Mouse (Mus musculus): ENCODE results near the gene Tifa. TPM values are rescaled to one million over a fixed set of nuclear protein-coding genes. Genes with fewer than 3 reads are reported as not detected.

The Tifa gene
- total and polyA plus RNA-seq, 2 experiments from 2014 or later, result 2.7 to 4.2 TPM

DNA sequence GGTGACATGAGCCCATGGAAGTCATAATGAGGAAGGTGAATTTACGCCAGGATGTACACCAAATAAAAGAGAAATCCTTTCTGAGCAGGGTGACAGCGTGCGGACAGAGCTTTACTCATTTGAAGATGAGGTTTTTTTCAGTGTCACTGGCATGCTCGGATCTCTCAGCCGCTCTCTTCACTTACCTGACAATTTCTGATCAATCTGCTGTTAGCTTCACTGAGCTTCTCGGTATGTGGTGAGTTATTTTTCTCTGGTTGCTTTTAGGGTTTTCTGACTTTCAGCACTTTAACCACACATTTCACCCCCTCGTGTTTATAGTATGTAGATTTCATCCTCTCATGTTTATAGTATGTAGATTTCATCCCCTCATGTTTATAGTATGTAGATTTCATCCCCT is 85.5 kb downstream of the Tifa start:
- no peak overlapping the region for H3K9ac ChIP-seq
- no peak overlapping the region for H3K27ac ChIP-seq (ENCODE audit: low read depth, low read length)
- no peaks in the 10 kb centered on the region for H3K27me3 ChIP-seq (ENCODE audit: insufficient read depth, low read length)
- H3K4me1 ChIP-seq (ENCODE audit: insufficient read depth), result no peaks in the 10 kb centered on the region
- no peak overlapping the region for H3K4me2 ChIP-seq (ENCODE audit: low read depth)
- no peak for DNase-seq
- no peaks in the 10 kb centered on the region for H3K9me3 ChIP-seq (ENCODE audit: low read length)
- 89% methylated on average over 7 of the region's 7 CpGs for WGBS
- no peak overlapping the region for H3K4me3 ChIP-seq (ENCODE audit: low read depth, low read length)
- no peak for ATAC-seq
- no peaks in the 10 kb centered on the region for H3K36me3 ChIP-seq (ENCODE audit: insufficient read depth)
- TF ChIP-seq CTCF (IDR thresholded peaks at IDR 0.05; ENCODE audit: low read depth), result no peak

DNA sequence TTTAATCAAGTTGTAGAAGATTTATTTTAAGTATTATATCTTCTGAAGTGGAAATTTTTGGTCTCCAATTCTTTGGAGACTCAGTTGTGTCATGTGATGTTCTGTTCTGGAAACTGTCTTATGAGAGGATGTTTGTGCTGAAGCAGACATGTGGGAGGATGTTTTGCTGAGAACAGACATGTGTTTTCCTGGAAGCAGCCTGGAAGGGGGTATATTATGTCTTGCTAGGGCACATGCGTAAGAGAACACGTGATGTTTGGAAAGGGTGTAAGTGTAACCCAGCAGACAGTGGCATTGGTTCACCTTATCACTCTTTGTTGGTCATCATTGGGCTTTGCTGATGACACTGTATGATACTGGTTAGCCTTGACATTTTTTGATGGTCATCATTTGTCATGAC is 85.9 kb downstream of the Tifa start:
- Histone ChIP-seq H3K4me2 (ENCODE audit: low read depth) (no peak overlapping the region), H3K9ac (no peak overlapping the region), H3K27ac (ENCODE audit: low read depth, low read length) (no peak overlapping the region), H3K9me3 (ENCODE audit: low read length) (no peaks in the 10 kb centered on the region), H3K27me3 (ENCODE audit: insufficient read depth, low read length) (no peaks in the 10 kb centered on the region), H3K4me3 (ENCODE audit: low read depth, low read length) (no peak overlapping the region), H3K36me3 (ENCODE audit: insufficient read depth) (no peaks in the 10 kb centered on the region), H3K4me1 (ENCODE audit: insufficient read depth) (no peaks in the 10 kb centered on the region)
- ATAC-seq (no peak), DNase-seq (no peak)
- TF ChIP-seq CTCF (IDR thresholded peaks at IDR 0.05; ENCODE audit: low read depth), result no peak
- WGBS, result 88% methylated on average over 2 of the region's 2 CpGs

DNA sequence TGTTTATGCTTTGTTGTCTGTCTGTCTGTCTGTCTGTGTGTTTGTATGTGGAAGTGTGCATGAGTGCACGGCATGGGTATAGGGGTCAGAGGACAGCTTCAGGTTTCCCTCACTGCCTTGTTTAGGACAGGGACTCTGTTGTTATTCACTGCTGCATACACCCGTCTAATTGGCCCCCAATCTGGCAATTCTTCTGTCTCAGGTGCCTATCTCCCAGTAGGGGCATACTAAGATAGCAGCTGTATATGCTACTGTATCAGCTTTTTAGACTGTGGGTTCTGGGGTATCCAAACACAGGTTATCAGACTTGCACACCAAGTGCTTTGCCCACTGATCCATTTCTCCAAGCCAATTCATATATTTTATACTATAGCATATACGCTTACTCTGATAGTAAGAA is 90.4 kb downstream of the Tifa start:
- 86% methylated on average over 3 of the region's 3 CpGs for WGBS
- ATAC-seq, result no peak
- H3K4me3 ChIP-seq (ENCODE audit: low read depth, low read length), result no peak overlapping the region

DNA sequence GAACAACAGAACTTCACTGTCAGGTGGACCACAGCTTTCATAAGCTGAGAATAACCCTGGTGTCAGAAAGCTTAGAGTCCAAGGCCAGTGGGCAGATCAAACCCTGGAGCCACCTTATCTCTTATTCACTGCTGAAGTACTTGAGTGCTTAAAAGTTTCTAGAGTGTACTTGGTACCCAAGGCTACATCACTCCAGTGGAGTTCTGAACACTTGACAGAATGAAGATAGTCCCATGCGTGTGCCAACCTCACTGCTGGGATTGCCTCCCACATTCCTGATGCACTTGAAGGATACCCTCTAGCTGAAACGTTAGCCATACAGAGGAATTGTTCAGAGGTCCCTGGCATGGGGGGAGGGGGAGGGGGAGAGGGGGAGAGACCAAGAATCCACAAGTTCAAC is 92.1 kb downstream of the Tifa start:
- no peaks in the 10 kb centered on the region for H3K4me1 ChIP-seq (ENCODE audit: insufficient read depth)
- H3K4me3 ChIP-seq (ENCODE audit: low read depth, low read length), result no peak overlapping the region
- H3K9me3 ChIP-seq (ENCODE audit: low read length), result no peaks in the 10 kb centered on the region
- H3K36me3 ChIP-seq (ENCODE audit: insufficient read depth), result no peaks in the 10 kb centered on the region
- WGBS, result 76% methylated on average over 2 of the region's 2 CpGs
- H3K27ac ChIP-seq (ENCODE audit: low read depth, low read length), result no peak overlapping the region
- no peak for DNase-seq
- no peak overlapping the region for H3K9ac ChIP-seq
- no peak for TF ChIP-seq CTCF (IDR thresholded peaks at IDR 0.05; ENCODE audit: low read depth)
- ATAC-seq, result no peak
- no peaks in the 10 kb centered on the region for H3K27me3 ChIP-seq (ENCODE audit: insufficient read depth, low read length)
- H3K4me2 ChIP-seq (ENCODE audit: low read depth), result no peak overlapping the region

More for the DNA sequence above, 90.4 kb downstream of the Tifa start:
- Histone ChIP-seq H3K9me3 (ENCODE audit: low read length) (no peaks in the 10 kb centered on the region), H3K27ac (ENCODE audit: low read depth, low read length) (no peak overlapping the region), H3K27me3 (ENCODE audit: insufficient read depth, low read length) (no peaks in the 10 kb centered on the region), H3K36me3 (ENCODE audit: insufficient read depth) (no peaks in the 10 kb centered on the region), H3K4me1 (ENCODE audit: insufficient read depth) (no peaks in the 10 kb centered on the region), H3K4me2 (ENCODE audit: low read depth) (no peak overlapping the region), H3K9ac (no peak overlapping the region)
- no peak for DNase-seq
- no peak for TF ChIP-seq CTCF (IDR thresholded peaks at IDR 0.05; ENCODE audit: low read depth)

Other genes starting within 250 kb of the Tifa start
- 23.9 and 27.1 TPM in 2 replicates for gene Larp7, start 236.5 kb upstream of the Tifa start, total RNA-seq (2014; rRNA removed)
- 27.7 and 32.1 TPM in 2 replicates for gene Larp7, start 236.5 kb upstream of the Tifa start, polyA plus RNA-seq (2015; fragmentation: Nextera tagmentation; extraction: Ambion mirVana)
- 1.8 and 3.8 TPM in 2 replicates for gene Zgrf1, start 236.3 kb upstream of the Tifa start, total RNA-seq (2014; rRNA removed)
- gene Zgrf1, start 236.3 kb upstream of the Tifa start, polyA plus RNA-seq (2015; fragmentation: Nextera tagmentation; extraction: Ambion mirVana), result 0.70 and 1.3 TPM in 2 replicates
- 5.0 and 9.4 TPM in 2 replicates for gene Neurog2, start 156.7 kb upstream of the Tifa start, total RNA-seq (2014; rRNA removed)
- gene Neurog2, start 156.7 kb upstream of the Tifa start, polyA plus RNA-seq (2015; fragmentation: Nextera tagmentation; extraction: Ambion mirVana), result 2.2 and 2.6 TPM in 2 replicates
- 1.3 and 3.5 TPM in 2 replicates for gene Alpk1, start 9.3 kb upstream of the Tifa start, total RNA-seq (2014; rRNA removed)
- gene Alpk1, start 9.3 kb upstream of the Tifa start, polyA plus RNA-seq (2015; fragmentation: Nextera tagmentation; extraction: Ambion mirVana), result 0.30 and 0.39 TPM in 2 replicates
- 119 and 124 TPM in 2 replicates for gene Ap1ar, start 47.7 kb downstream of the Tifa start, total RNA-seq (2014; rRNA removed)
- 44.7 and 68.0 TPM in 2 replicates for gene Ap1ar, start 47.7 kb downstream of the Tifa start, polyA plus RNA-seq (2015; fragmentation: Nextera tagmentation; extraction: Ambion mirVana)
- gene Fam241a, start 106.5 kb downstream of the Tifa start, total RNA-seq (2014; rRNA removed), result 7.4 and 15.5 TPM in 2 replicates
- gene Fam241a, start 106.5 kb downstream of the Tifa start, polyA plus RNA-seq (2015; fragmentation: Nextera tagmentation; extraction: Ambion mirVana), result 12.4 and 13.7 TPM in 2 replicates